Mouse (Mus musculus) cerebellum, postnatal 4 days (tissue): Measurements from ENCODE around the gene Gm29797.

Source experiments
- DNase-seq, 2 experiments: peaks; one replicate each; pipeline ENCODE4 v3.0.0; 2022; ENCODE audit warnings: low spot score in 2 of 2, mixed read lengths in 1 of 2

Gm29797 gene

DNA sequence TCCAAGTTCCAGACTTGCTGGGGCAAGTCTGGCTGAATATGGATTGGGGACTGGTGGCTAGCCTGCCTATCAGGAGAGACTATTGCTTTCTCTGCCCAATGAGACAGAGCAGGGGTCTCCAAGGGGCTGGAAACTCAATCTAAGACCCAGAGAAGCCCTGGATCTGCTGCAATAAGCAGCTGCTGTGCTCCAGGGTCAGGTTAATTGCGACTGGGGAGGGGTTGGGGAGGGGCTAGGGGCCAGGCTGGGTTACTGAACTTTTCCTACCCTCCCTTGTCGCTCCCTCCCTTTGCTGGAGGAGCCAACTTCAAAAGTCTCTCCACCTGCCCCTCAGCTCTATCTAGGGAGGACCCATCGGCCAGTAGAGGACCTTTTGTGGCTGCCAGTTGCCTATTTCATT lies at the start of gene Gm29797:
Gm29797 (plus strand) TSS at position 301 of the 400 bp plus-strand sequence.
- DNase-seq: no peak

DNA sequence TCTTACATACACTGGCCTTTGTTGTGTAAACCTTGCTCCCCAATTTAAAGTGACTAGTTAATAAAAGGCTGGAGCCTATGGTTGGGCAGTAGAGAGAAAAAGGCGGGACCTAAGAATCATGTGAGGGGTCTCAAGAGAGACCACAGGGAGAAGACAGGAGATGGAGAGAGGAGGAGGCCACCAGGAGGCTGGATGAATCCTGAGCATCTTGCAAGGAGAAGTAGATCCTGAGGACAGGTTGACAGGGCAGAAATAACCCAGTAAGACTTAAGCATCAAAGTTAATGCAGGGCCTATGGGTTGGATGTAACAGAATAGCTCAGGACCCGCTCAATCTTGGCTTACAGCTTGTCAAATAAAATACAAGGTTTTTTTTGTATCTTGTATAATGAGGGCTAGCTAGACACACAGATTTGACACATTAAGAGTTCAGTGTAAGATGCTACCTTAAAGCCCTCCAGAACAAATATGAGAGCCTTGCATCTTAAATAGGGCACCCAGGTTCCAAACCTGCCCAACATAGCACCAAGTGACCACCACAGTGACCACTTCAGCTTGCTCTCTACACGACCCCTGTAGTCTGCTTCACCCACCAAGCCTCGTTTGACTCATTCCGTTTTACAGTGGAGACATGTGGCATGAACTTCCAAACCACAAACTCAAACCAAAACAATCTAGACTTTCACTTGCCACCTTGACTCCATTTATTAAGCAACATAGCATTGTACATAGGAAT lies 37.9 kb upstream of the Gm29797 start:
- DNase-seq: no peak

- DNase-seq: peak in 1 of 2 experiments; percentile 17
These were observed 33.4 kb upstream of the Gm29797 start for GRCm38 (mm10) chr2:181623401-181623800.

- DNase-seq: no peak
These were observed 28.4 kb upstream of the Gm29797 start for GRCm38 (mm10) chr2:181628471-181628870.

GRCm38 (mm10) chr2:181632624-181633023 lies 24.2 kb upstream of the Gm29797 start:
- DNase-seq: no peak

- no peak for DNase-seq
These were observed 21.0 kb upstream of the Gm29797 start for GRCm38 (mm10) chr2:181635865-181636264.

GRCm38 (mm10) chr2:181644361-181644760 lies 12.5 kb upstream of the Gm29797 start:
- peak in 1 of 2 experiments; percentile 39 for DNase-seq

DNA sequence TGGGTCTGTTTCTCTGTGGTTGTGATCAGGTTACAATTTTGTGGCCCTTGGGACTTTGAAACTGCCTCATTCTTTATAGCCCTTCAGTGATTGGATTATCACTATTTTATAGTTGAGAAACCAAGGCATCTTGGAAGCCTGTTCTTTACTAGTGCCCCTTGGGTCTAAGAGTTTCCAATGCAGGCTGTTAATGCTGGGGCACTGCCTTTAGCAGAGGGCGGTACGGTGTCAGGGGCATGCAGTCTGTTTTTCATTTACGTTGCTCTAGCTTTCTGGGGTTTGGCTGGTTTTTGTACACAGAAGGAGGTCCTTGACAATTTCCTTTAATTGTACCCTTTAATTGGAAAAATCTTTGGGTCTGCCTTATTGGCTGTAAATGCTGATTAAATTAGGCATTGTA lies 11.2 kb upstream of the Gm29797 start:
- no peak for DNase-seq

DNA sequence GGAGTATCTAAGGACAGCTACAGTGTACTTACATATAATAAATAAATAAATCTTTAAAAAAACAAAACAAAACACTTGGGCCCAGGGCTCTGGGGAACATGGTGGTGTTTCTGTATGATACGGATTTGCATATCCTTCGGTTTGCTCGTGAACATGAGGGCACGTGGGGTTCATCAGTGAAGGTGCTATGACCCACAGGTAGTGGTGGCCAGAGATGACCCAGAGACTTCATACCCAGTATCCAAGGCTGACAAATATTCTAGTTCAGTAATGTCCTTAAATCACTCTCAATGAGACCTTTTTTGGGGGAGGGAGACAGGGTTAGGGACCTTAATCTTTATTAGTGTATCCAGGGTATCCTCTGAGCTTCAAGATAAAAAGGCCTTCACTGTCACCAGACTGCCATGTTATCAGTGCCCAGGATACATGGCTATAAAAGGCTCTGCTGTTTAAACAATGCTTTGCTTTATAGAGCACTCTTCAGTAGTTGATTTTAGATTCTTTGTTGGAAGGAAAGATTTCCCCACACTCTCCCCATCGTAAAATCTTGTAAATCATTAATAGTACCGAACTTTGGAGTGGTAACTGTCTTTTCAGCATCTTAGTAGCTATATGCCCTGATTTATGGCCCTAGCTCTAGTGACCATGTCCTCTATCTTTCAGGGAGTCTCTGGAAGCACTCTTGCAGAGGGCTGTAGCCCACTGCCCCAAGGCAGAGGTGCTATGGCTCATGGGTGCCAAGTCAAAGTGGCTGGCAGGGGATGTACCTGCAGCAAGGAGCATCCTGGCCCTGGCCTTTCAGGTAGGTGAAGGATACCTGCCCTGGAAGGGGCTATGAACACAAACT lies 10.0 kb upstream of the Gm29797 start:
- peak in 1 of 2 experiments; percentile 8 for DNase-seq

DNA sequence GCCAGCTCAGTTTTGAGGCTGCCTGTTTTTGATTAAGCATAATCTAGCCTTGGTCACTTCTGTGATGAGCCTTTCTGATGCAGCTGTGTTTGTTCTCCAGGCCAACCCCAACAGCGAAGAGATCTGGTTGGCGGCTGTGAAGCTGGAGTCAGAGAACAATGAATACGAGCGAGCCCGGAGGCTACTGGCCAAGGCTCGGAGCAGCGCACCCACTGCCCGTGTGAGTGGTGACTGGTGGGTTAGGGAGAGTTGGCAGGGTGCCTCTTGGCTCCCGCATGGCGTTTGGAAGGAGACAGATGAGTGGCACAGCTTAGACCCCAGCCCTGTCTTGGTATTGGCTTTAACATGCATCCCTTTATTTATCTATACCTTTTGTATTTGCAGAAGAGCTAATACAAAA lies 7.9 kb upstream of the Gm29797 start:
- DNase-seq: peak in 1 of 2 experiments; percentile 37

DNA sequence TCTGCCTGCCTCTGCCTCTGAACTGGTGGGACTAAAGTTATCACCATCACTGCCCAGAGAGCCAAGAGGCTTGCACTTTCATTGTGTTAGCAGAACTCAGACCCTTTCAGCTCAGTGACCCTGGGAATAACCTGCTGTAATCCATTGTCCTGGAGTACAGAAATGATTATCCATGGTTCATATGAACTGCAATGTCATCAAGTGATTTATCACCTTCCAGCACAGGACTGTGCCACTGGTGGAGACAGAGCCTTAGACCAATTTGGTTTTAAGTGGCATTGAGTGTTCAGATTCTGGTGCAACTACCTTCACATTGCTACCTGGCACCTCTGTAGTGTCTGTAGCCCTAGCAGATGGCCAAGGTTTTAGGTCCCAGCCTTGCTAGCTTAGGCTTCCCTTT lies 3.8 kb upstream of the Gm29797 start:
- no peak for DNase-seq

- DNase-seq: no peak
These were observed 3.3 kb upstream of the Gm29797 start for GRCm38 (mm10) chr2:181653523-181653922.

GRCm38 (mm10) chr2:181657441-181657840 lies 607 bp downstream of the Gm29797 start:
- DNase-seq: no peak

- DNase-seq: no peak
These were observed 1.7 kb downstream of the Gm29797 start for GRCm38 (mm10) chr2:181658528-181658927.

DNA sequence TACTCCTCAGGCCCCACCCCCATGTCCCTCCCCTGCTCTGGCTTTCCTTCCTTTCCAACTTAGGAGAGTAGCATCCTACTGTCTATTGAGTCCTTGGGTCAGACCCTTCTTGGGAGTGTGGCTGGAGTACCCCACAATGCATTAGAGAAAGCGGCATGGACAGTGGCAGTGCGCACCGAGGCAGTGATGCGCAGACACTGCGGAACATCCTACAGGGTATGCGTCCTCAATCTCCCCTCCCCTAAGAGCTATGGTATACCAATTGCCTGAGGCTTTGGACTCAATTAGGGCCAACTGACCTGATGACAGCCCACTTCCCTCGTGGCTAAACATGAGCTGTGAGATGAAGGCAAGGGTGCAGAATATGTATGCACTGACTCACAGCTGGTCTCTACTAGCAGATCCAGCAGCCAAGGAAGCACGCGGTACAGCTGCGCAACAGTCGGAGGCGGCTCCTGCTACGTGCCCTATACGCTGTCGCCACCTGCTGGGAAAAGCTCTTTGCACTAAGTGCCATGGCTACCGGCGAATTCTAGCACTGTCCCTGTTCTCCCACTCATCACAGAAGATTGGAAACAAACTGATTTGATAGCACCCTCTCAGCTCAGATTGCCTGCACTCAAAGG lies 2.2 kb downstream of the Gm29797 start:
- DNase-seq: no peak

GRCm38 (mm10) chr2:181659609-181660055 lies 2.8 kb downstream of the Gm29797 start:
- peak; percentile 66 to 79 for DNase-seq

DNA sequence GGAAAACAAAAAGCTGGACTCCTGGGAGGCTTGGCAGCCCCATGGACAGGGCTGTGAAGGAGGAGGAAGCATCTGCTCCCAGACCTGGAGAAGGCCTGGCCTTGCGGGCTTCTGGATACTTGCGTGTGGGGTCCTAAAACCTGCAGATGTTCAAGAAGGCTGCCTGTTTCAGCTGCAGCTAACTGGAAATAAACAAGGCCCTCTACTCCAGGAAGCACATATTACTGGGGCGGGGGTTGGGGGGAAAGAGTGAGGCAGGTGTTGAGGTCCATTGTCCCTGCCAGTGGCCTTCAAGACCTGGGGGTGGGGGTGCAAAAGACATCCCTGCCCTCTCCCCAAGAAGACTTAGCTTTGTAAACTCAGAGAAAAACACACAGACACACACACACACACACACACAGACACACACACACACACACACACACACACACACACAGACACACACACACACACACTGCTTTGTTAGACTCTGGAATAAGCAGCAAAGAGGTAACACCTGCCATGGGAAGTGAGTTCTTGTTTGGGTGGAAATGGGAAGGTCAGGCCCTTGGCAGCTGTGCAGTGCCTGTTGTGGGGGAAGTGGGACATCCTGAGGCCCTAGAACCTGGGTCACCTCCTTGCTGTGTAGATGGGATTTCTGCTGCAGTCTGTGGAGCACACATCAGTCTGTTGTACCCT lies 5.9 kb downstream of the Gm29797 start:
- no peak for DNase-seq

- DNase-seq: no peak
These were observed 6.4 kb downstream of the Gm29797 start for GRCm38 (mm10) chr2:181663298-181663630.

DNA sequence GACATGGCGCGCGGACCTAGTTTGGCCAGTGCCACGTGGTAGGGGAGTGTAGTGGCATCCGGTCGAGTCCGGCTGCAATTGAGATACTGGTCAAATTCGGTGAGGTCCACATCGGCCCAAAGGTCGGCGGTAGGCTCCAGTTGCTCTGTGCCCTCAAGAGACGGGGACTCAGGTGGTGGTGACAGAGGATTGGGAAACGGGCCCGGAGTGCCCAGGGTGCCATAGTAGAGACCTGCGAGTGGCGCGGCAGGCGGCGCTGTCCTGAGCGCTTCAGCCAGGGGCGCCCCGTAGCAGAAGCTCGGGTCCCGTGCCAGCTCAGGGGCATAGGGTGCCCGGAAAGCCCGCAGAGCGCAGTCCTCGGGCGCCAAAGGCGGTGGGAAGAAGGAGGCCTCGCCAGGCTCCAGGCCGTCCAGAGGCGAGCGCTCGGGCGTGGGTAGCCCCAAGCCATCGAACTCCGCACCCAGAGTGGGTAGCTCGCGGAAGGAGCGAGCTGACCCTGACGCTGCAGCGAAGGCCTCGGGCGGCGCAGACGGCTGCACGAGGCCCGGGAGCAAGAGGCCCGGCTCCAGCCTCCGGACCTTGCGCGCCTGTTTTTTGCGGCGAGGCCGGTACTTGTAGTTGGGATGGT lies 13.6 kb downstream of the Gm29797 start:
- no peak for DNase-seq

GRCm38 (mm10) chr2:181670913-181671311 lies 14.1 kb downstream of the Gm29797 start:
- DNase-seq: no peak

DNA sequence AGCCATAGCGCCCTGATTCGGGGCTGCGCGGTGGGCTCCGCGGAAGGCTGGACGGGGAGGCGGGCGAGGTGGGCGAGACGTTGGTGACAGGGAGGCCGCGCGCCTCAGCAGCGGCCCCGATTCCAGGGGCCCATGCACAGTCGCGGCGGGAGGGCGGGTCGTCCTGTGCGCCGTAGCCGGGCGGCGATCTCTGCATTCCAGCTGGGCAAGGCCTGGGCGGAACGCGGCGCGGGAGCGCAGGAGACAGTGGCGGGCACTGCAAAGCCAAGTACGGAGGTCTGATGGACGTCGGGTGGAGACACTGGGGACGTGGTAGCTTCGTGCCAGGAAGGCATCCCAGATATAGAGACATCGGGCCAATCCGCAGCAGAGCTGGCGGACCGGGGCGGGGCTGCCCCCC lies 14.5 kb downstream of the Gm29797 start, which contains the start of gene Sox18:
Sox18 (minus strand) TSS at position 315 of the 400 bp plus-strand sequence.
- DNase-seq: peak in 1 of 2 experiments; percentile 34
